In genomic region chr13:5367058-5367797, GRCm38 (mm10) we compare ENCODE assay signal across 28 mouse cellular contexts.
"Had no signal": no experiment of that assay in that cellular context is flagged by ENCODE, and none has a peak within 500 bp of the region (broad histone marks: within the 10 kb centered on the region; RNA-seq: fewer than 3 reads in every experiment).

No protein-coding gene starts in this region.

- DNase-seq: cerebellum, adult 18-20 months; cerebellum, adult 2 months; cerebellum, adult 8-10 months; cerebellum, adult 9-10 months; cerebellum, adult 9-11 months; cerebellum, postnatal 10 days; cerebellum, postnatal 14 days; cerebellum, postnatal 25 days; cerebellum, postnatal 36 days; embryo, embryonic 11 days; forebrain, postnatal 0 days; gastrocnemius, postnatal 10 days; gastrocnemius, postnatal 14 days; gastrocnemius, postnatal 25 days; gastrocnemius, postnatal 36 days; heart, adult 11 months; heart, adult 2 months had no signal

- H3K27ac ChIP-seq: embryonic facial prominence, embryonic 10.5 days; embryonic facial prominence, embryonic 12.5 days; embryonic facial prominence, embryonic 13.5 days; embryonic facial prominence, embryonic 15.5 days; forebrain, embryonic 10.5 days; forebrain, embryonic 12.5 days; forebrain, embryonic 13.5 days; forebrain, embryonic 15.5 days; heart, adult 2 months had no signal

- H3K9ac ChIP-seq: embryonic facial prominence, embryonic 12.5 days; embryonic facial prominence, embryonic 13.5 days; embryonic facial prominence, embryonic 15.5 days; forebrain, embryonic 12.5 days; forebrain, embryonic 13.5 days; forebrain, embryonic 15.5 days; forebrain, postnatal 0 days had no signal

- H3K4me3 ChIP-seq: embryonic facial prominence, embryonic 10.5 days; embryonic facial prominence, embryonic 12.5 days; embryonic facial prominence, embryonic 13.5 days; embryonic facial prominence, embryonic 15.5 days; erythroblast, embryonic 14.5 days; forebrain, embryonic 10.5 days; forebrain, embryonic 12.5 days; forebrain, embryonic 13.5 days; forebrain, embryonic 15.5 days; heart, adult 2 months had no signal

- H3K4me1 ChIP-seq: embryonic facial prominence, embryonic 12.5 days; embryonic facial prominence, embryonic 13.5 days; embryonic facial prominence, embryonic 15.5 days; forebrain, embryonic 10.5 days; forebrain, embryonic 12.5 days; forebrain, embryonic 13.5 days; forebrain, embryonic 15.5 days had no signal

- ATAC-seq: forebrain, embryonic 13.5 days; forebrain, embryonic 14.5 days; forebrain, embryonic 15.5 days; forebrain, embryonic 16.5 days; forebrain, postnatal 0 days had no signal

- H3K9me3 ChIP-seq: embryonic facial prominence, embryonic 10.5 days; embryonic facial prominence, embryonic 12.5 days; embryonic facial prominence, embryonic 13.5 days; embryonic facial prominence, embryonic 15.5 days; forebrain, embryonic 10.5 days; forebrain, embryonic 12.5 days; forebrain, embryonic 13.5 days; forebrain, embryonic 15.5 days had no signal

- H3K36me3 ChIP-seq: embryonic facial prominence, embryonic 10.5 days; embryonic facial prominence, embryonic 12.5 days; embryonic facial prominence, embryonic 13.5 days; embryonic facial prominence, embryonic 15.5 days; forebrain, embryonic 10.5 days; forebrain, embryonic 12.5 days; forebrain, embryonic 15.5 days had no signal

- H3K4me2 ChIP-seq: embryonic facial prominence, embryonic 12.5 days; embryonic facial prominence, embryonic 13.5 days; embryonic facial prominence, embryonic 15.5 days; forebrain, embryonic 12.5 days; forebrain, embryonic 13.5 days; forebrain, embryonic 15.5 days had no signal

- H3K27me3 ChIP-seq: embryonic facial prominence, embryonic 12.5 days; embryonic facial prominence, embryonic 13.5 days; embryonic facial prominence, embryonic 15.5 days; forebrain, embryonic 12.5 days; forebrain, embryonic 13.5 days; forebrain, embryonic 15.5 days had no signal
